Mouse (Mus musculus) midbrain, embryonic 11.5 days (tissue): Measurements from ENCODE around the gene Wnt5b. TPM values are rescaled to one million over a fixed set of nuclear protein-coding genes. Genes with fewer than 3 reads are reported as not detected.

Source experiments
- ATAC-seq: fragments of 200-750 bp; cut with Nextera tagmentation; 2 replicates; pipeline ENCODE4 v1.8.0; 2017; ENCODE audit warnings: moderate TSS enrichment, moderate library complexity; ENCODE audit not compliant: low FRiP score
- DNase-seq: peaks from one replicate; pipeline ENCODE4 v3.0.0; 2015; ENCODE audit warnings: low spot score; ENCODE audit errors: missing footprints
- H3K27ac ChIP-seq: fragments of 300-500 bp; sonication (generic); 2 replicates; pipeline ENCODE4 v1.5.1; 2014; ENCODE audit warnings: low read depth, low read length
- H3K27me3 ChIP-seq: fragments of 300-500 bp; sonication (generic); 2 replicates; pipeline ENCODE4 v1.6.1; 2014; ENCODE audit warnings: mild to moderate bottlenecking, low read length, moderate library complexity, mixed read lengths; ENCODE audit not compliant: control insufficient read depth, insufficient read depth
- H3K36me3 ChIP-seq: fragments of 300-500 bp; sonication (generic); 2 replicates; pipeline ENCODE4 v1.6.1; 2014; ENCODE audit warnings: mild to moderate bottlenecking, low read length, moderate library complexity, mixed read lengths; ENCODE audit not compliant: control insufficient read depth, insufficient read depth
- H3K4me1 ChIP-seq: fragments of 300-500 bp; sonication (generic); 2 replicates; pipeline ENCODE4 v1.6.1; 2014; ENCODE audit warnings: low read length; ENCODE audit not compliant: control insufficient read depth, insufficient read depth
- H3K4me2 ChIP-seq: fragments of 300-500 bp; sonication (generic); 2 replicates; pipeline ENCODE4 v1.6.1; 2014; ENCODE audit warnings: mild to moderate bottlenecking, moderate library complexity
- H3K4me3 ChIP-seq: fragments of 300-500 bp; sonication (generic); 2 replicates; pipeline ENCODE4 v1.5.1; 2014; ENCODE audit warnings: low read depth, low read length
- H3K9ac ChIP-seq: fragments of 300-500 bp; sonication (generic); 2 replicates; pipeline ENCODE4 v1.6.1; 2014; ENCODE audit warnings: low read length
- H3K9me3 ChIP-seq: fragments of 300-500 bp; sonication (generic); 2 replicates; pipeline ENCODE4 v1.6.1; 2016; ENCODE audit warnings: low read length; ENCODE audit not compliant: control insufficient read depth
- WGBS: fragments of 180-500 bp; shearing (Covaris S2); extraction: QIAGEN DNeasy Blood & Tissue Kit; methylation state at CpG from one replicate; pipeline ENCODE4 v1.1.7; 2014; 5-methylcytosine and 5-hydroxymethylcytosine counted together
- polyA plus RNA-seq: library from polyadenylated mRNA; unstranded; fragments of >200 nt; fragmentation: Nextera tagmentation; extraction: Ambion mirVana; gene quantifications from 2 replicates; pipeline ENCODE4 v1.2.1, GENCODE M21; 2014

The Wnt5b gene
- polyA plus RNA-seq, 1 experiment from 2014 or later: 9.2 TPM

GRCm38 (mm10) chr6:119428611-119429010 lies 115.5 kb downstream of the Wnt5b start:
- 89% methylated on average over 3 of the region's 3 CpGs for WGBS
- Histone ChIP-seq H3K4me1 (no peaks in the 10 kb centered on the region), H3K4me3 (no peak overlapping the region), H3K27ac (no peak overlapping the region), H3K36me3 (no peaks in the 10 kb centered on the region), H3K4me2 (no peak overlapping the region), H3K9ac (no peak overlapping the region), H3K9me3 (no peaks in the 10 kb centered on the region; the same call in 1 of the 2 replicates), H3K27me3 (no peaks in the 10 kb centered on the region)
- ATAC-seq: no peak
- no peak for DNase-seq

DNA sequence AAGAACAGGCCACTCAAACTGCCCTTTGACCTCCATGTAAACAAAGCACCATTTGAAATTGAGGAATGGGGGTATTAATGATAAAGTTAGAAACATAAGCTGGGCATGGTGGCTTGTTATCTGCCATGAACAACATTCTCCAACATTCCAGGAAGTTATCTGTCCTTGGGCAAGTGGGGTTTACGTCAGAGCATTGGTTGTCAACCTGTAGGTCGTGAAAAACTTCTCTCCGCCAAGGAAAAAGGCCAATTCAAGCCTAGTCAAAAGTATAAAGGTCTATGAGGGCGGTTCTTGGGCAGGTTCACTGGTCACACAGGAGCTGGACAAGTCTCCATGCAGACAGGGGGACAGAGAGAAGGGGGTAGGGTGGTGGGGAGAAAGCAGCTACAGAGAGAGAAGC lies 123.1 kb downstream of the Wnt5b start:
- Histone ChIP-seq H3K27ac (no peak overlapping the region), H3K4me2 (no peak overlapping the region), H3K9me3 (no peaks in the 10 kb centered on the region), H3K9ac (no peak overlapping the region), H3K36me3 (no peaks in the 10 kb centered on the region), H3K27me3 (no peaks in the 10 kb centered on the region), H3K4me3 (no peak overlapping the region), H3K4me1 (peaks cover 16% of the 10 kb centered on the region)
- WGBS: 95% methylated on average over 4 of the region's 4 CpGs
- no peak for DNase-seq
- no peak for ATAC-seq

GRCm38 (mm10) chr6:119420357-119420756 lies 123.8 kb downstream of the Wnt5b start:
- H3K4me1 ChIP-seq: peaks cover 16% of the 10 kb centered on the region
- WGBS: 92% methylated on average over 5 of the region's 5 CpGs
- H3K27me3 ChIP-seq: no peaks in the 10 kb centered on the region
- H3K9me3 ChIP-seq: no peaks in the 10 kb centered on the region
- no peak overlapping the region for H3K4me3 ChIP-seq
- H3K27ac ChIP-seq: no peak overlapping the region
- no peak overlapping the region for H3K9ac ChIP-seq
- DNase-seq: no peak
- H3K36me3 ChIP-seq: no peaks in the 10 kb centered on the region
- no peak overlapping the region for H3K4me2 ChIP-seq
- ATAC-seq: no peak

- Histone ChIP-seq H3K4me1 (peaks cover 16% of the 10 kb centered on the region), H3K27me3 (no peaks in the 10 kb centered on the region), H3K36me3 (no peaks in the 10 kb centered on the region), H3K4me3 (no peak overlapping the region), H3K27ac (no peak overlapping the region; the same call in 1 of the 2 replicates), H3K9me3 (no peaks in the 10 kb centered on the region), H3K9ac (no peak overlapping the region), H3K4me2 (no peak overlapping the region)
- ATAC-seq (no peak), DNase-seq (no peak)
- 27% methylated on average over 7 of the region's 7 CpGs for WGBS
Measured at GRCm38 (mm10) chr6:119419412-119419811, 124.7 kb downstream of the Wnt5b start.

DNA sequence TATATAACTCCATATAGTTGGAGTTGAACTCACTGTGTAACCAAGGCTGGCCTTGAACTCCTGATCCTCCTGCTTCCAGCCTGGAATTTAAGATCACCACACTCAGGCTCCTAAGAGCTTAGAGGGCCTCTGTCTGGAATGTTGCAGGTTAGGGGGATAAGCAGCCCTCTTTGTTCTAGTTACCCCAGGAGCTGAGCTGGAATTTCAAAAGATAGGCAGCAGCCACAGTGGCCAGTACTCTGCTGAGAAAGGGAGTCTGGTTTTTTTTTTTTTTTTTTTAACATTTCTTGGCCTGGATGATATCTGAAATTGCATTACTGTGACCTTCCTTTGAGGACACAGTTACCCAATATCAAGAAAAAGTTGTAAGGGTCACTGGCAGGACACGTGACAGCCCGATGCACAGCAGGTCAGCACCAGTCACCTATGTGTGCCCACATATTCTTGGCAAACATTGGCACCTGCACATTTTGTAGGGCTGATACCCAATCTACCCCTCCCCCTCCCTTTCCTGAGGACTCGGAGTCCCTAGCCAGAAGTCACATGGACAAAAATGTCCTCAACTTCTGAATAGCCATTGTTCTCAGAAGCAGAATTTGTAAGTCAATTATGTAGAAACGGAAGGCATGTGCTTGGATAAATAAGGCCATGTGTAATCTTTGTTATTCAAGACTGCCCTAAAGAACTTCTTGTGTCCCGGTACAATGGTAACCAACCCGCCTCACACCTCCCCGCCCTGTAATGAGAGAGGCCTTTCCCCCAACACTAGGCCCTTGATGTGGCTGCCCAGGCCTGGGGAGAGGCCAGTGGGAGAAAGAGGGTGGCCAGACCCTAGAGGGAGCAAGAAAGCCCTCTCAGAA lies 125.5 kb downstream of the Wnt5b start:
- Histone ChIP-seq H3K9ac (no peak overlapping the region), H3K9me3 (no peaks in the 10 kb centered on the region), H3K4me3 (no peak overlapping the region), H3K36me3 (no peaks in the 10 kb centered on the region), H3K27me3 (no peaks in the 10 kb centered on the region), H3K4me1 (peaks cover 16% of the 10 kb centered on the region), H3K27ac (peak overlapping the region; percentile 49; the same call in 1 of the 2 replicates), H3K4me2 (no peak overlapping the region)
- peak; percentile 82 for ATAC-seq
- DNase-seq: peak; percentile 90
- WGBS: 6% methylated on average over 7 of the region's 7 CpGs

DNA sequence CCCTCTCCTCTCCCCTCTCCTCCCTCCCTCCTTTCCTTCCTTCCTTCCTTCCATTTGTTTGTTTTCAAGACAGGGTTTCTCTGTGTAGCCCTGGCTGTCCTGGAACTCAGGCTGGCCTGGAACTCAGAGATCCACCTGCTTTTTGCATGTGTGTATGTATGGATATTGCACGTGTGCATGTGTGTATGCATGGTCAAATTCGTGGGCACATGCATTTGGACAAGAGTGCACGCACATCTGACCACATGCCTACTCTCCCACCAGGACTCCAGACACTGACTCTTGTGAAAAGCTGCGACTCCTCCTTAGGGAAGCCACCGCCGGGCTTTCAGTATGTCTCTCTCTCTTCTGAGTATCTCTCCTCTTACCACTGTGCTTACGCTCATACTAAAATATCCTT lies 126.3 kb downstream of the Wnt5b start:
- no peak overlapping the region for H3K4me2 ChIP-seq
- no peaks in the 10 kb centered on the region for H3K27me3 ChIP-seq
- no peaks in the 10 kb centered on the region for H3K36me3 ChIP-seq
- 0 out of 2 replicates have a peak overlapping the region, but pooled peaks have one; percentile 2 for H3K27ac ChIP-seq
- WGBS: 54% methylated on average over 7 of the region's 7 CpGs
- DNase-seq: peak; percentile 89
- peak; percentile 22; the same call in 1 of the 2 replicates for ATAC-seq
- H3K9me3 ChIP-seq: no peaks in the 10 kb centered on the region
- no peak overlapping the region for H3K9ac ChIP-seq
- peaks cover 16% of the 10 kb centered on the region for H3K4me1 ChIP-seq
- no peak overlapping the region for H3K4me3 ChIP-seq

- Histone ChIP-seq H3K9me3 (no peaks in the 10 kb centered on the region), H3K36me3 (no peaks in the 10 kb centered on the region), H3K4me2 (peak within 1 kb of the TSS; percentile 12), H3K4me3 (no peak within 1 kb of the TSS), H3K4me1 (peaks cover 16% of the 10 kb centered on the region), H3K27ac (peak within 1 kb of the TSS; percentile 2; the same call in 1 of the 2 replicates), H3K27me3 (no peaks in the 10 kb centered on the region), H3K9ac (no peak within 1 kb of the TSS)
- DNase-seq (peak; percentile 95), ATAC-seq (peak; percentile 68)
- 6% methylated on average over 12 of the region's 12 CpGs for WGBS
Measured at GRCm38 (mm10) chr6:119417354-119417753, 126.8 kb downstream of the Wnt5b start, which contains the start of gene Adipor2. Gene Adipor2, minus strand, starts transcription at chr6:119417704.

- Histone ChIP-seq H3K4me2 (no peak overlapping the region), H3K4me1 (peaks cover 16% of the 10 kb centered on the region), H3K27ac (no peak overlapping the region), H3K4me3 (no peak overlapping the region), H3K27me3 (no peaks in the 10 kb centered on the region), H3K9me3 (no peaks in the 10 kb centered on the region), H3K36me3 (no peaks in the 10 kb centered on the region), H3K9ac (no peak overlapping the region)
- DNase-seq (no peak), ATAC-seq (no peak)
- 74% methylated on average over 6 of the region's 6 CpGs for WGBS
Measured at GRCm38 (mm10) chr6:119416643-119417042, 127.5 kb downstream of the Wnt5b start.

DNA sequence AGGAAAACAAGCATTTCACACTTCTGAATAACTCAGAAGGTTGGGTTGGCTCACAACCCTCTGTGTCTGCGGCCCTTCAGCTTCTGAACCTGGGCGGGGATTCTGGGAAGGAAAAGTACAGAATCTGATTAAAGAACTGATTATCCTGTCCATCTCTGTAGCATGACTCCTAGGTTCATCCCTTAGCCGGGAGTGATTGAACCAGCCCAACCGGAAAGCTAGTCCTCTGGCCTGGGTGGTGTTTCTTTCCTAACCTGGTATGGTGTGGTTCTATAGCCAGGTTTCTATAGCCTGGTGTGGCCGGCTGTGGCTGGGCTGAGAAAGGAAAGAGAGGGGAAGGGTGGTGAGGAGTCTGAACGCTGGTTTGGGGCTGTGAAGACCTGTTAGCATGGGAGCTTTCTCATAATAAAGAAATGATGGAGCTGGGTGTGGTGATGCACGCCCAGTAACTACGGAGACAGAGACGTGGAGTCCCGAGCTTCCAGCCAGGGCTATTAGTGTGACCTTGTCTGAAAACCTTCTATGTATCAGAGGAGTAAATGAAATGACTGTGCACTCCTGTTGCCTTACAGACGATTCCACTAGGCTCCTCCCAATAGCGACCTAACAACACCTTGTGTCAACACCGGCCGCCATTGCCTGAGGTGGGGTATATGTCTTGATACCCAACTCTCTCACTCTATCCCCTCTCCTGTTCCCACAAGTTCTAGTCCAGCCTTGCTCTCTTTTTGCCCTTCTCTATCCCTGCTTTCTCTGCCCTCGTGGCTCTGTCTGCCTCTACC lies 129.7 kb downstream of the Wnt5b start:
- H3K4me2 ChIP-seq: no peak overlapping the region
- no peak overlapping the region for H3K27ac ChIP-seq
- no peaks in the 10 kb centered on the region for H3K36me3 ChIP-seq
- H3K9ac ChIP-seq: no peak overlapping the region
- H3K4me1 ChIP-seq: peaks cover 15% of the 10 kb centered on the region
- H3K4me3 ChIP-seq: no peak overlapping the region
- 89% methylated on average over 15 of the region's 15 CpGs for WGBS
- ATAC-seq (no peak), DNase-seq (no peak)
- H3K27me3 ChIP-seq: no peaks in the 10 kb centered on the region
- no peaks in the 10 kb centered on the region for H3K9me3 ChIP-seq
